Mouse (Mus musculus): ENCODE measurements at regions not wholly inside any gene's neighbourhood (a gene's known extent, or its start where the extent isn't known, plus 50 kb on each side); places are given as distances from the start of the nearest gene placed in this dataset.
A peak's percentile ranks its signal among the peaks of the same experiment; 100 is the strongest.

DNA sequence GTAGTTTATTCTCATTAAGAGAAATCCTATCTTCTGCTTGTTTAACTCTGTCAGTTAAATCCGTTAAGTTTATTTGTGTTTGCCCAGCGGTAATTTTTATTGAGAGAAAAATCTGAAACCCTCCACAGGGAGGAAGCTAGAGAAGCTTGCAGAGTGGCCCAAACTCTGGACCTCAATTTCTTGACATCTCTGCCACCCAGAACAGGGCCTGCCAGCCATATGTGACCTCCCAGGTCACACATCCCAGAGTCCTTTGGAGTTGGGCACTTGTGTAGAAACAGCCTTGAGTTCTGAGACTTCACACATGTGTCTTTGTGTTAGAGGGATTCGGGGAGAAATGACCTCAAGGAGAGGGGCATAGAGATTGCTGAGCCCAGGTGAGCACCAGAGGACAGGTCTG lies 109.0 kb upstream of the Zfp618 start:
- ATAC-seq (replicated peaks; ENCODE audit: insufficient number of reproducible peaks, low FRiP score, low TSS enrichment): no peak
- Histone ChIP-seq H3K36me3 (ENCODE audit: control insufficient read depth, insufficient read depth, low read length) (no peaks in the 10 kb centered on the region), H3K9ac (ENCODE audit: low read depth, low read length) (no peak overlapping the region), H3K4me3 (ENCODE audit: low read depth, low read length) (no peak overlapping the region), H3K4me1 (ENCODE audit: control insufficient read depth, insufficient read depth, low read length) (no peaks in the 10 kb centered on the region; the same call in 1 of the 2 replicates), H3K27me3 (ENCODE audit: control insufficient read depth, insufficient read depth, low read length) (no peaks in the 10 kb centered on the region), H3K4me2 (no peak overlapping the region), H3K9me3 (replicated peaks; ENCODE audit: control insufficient read depth, low read length) (no peaks in the 10 kb centered on the region; the same call in 1 of the 2 replicates), H3K27ac (ENCODE audit: low read depth, low read length) (no peak overlapping the region)
- 65% methylated on average over 3 of the region's 3 CpGs for WGBS (ENCODE audit: insufficient replicate concordance)

DNA sequence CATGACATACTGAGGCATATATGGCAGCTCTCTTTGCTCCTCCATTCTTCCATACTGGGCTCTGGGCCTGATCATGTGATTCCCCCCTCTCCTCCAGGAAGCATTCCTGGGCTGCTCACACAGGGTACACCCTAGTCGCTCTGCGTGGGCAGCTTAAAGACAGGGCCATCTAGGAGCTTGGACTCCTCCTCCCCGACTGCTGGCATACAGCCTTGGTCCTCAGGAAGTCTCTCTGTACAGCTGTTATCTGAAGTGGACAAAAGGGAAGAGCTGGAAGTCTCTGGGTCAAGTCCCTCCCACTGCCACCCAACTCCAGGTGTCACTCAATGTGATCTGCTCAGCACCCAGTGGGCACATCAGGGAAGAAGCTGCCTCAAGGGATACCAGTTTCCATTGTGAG lies 102.6 kb upstream of the Zfp618 start:
- Histone ChIP-seq H3K4me2 (no peak overlapping the region), H3K27ac (ENCODE audit: low read depth, low read length) (no peak overlapping the region), H3K27me3 (ENCODE audit: control insufficient read depth, insufficient read depth, low read length) (no peaks in the 10 kb centered on the region), H3K9me3 (replicated peaks; ENCODE audit: control insufficient read depth, low read length) (no peaks in the 10 kb centered on the region), H3K4me3 (ENCODE audit: low read depth, low read length) (no peak overlapping the region), H3K4me1 (ENCODE audit: control insufficient read depth, insufficient read depth, low read length) (no peaks in the 10 kb centered on the region), H3K9ac (ENCODE audit: low read depth, low read length) (no peak overlapping the region), H3K36me3 (ENCODE audit: control insufficient read depth, insufficient read depth, low read length) (no peaks in the 10 kb centered on the region)
- no peak for ATAC-seq (replicated peaks; ENCODE audit: insufficient number of reproducible peaks, low FRiP score, low TSS enrichment)
- 79% methylated on average over 3 of the region's 3 CpGs for WGBS (ENCODE audit: insufficient replicate concordance)

DNA sequence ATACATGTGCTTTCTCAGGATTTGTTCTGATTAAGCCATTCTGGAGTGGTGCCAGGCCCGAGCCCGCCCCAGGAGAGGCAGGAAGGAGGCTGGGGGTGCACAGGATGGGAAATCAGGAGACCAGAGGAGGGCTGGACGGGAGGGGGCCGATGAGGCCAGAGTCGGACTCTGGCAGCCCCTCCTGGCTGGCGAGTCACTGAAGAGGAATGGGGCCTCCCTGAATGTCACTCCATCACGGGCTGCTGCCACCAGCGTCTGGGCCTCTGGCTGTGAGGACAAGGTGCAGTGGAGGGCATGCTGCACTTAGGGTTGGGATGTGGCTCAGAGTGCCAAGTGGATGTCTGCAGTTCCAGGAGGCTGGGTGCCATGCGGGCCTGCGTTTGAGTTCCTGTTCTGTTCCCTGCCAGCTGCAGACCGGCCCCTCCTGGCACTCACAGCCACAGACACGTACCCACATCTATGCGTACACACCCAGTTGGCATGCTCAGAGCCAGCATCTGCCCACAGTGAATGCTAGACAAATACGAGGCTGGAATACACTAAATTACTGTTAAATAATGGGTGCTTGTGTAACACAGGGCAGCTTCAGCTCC lies 94.9 kb upstream of the Zfp618 start:
- H3K9ac ChIP-seq (ENCODE audit: low read depth, low read length): no peak overlapping the region
- WGBS (ENCODE audit: insufficient replicate concordance): 57% methylated on average over 14 of the region's 14 CpGs
- H3K9me3 ChIP-seq (replicated peaks; ENCODE audit: control insufficient read depth, low read length): no peaks in the 10 kb centered on the region
- H3K4me3 ChIP-seq (ENCODE audit: low read depth, low read length): no peak overlapping the region
- H3K4me2 ChIP-seq: no peak overlapping the region
- 0 out of 2 replicates have a peak, but pooled peaks have one; percentile 10 for ATAC-seq (replicated peaks; ENCODE audit: insufficient number of reproducible peaks, low FRiP score, low TSS enrichment)
- peaks cover 5% of the 10 kb centered on the region; the same call in 1 of the 2 replicates for H3K4me1 ChIP-seq (ENCODE audit: control insufficient read depth, insufficient read depth, low read length)
- H3K27ac ChIP-seq (ENCODE audit: low read depth, low read length): no peak overlapping the region
- no peaks in the 10 kb centered on the region for H3K27me3 ChIP-seq (ENCODE audit: control insufficient read depth, insufficient read depth, low read length)
- H3K36me3 ChIP-seq (ENCODE audit: control insufficient read depth, insufficient read depth, low read length): no peaks in the 10 kb centered on the region

DNA sequence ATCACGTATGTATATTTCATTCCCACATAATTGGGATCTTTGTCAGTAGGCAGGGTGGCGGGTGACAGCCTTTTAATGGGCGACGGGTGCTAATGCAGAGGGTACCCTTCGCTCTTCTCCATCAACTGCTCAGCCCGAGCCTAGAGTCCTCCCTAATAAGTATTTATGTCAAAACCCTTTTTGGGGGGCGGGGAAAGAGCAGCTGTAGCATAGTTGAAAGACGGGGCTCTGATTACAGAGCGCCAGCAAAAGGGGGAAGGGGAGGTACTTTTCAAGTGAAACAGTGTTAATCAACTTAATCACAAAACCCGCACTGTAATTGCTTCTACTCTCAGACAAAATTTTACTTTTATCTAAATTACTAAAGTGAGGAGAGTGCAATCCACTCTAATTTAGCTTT lies 92.8 kb upstream of the Zfp618 start:
- Histone ChIP-seq H3K27me3 (ENCODE audit: control insufficient read depth, insufficient read depth, low read length) (no peaks in the 10 kb centered on the region), H3K9me3 (replicated peaks; ENCODE audit: control insufficient read depth, low read length) (no peaks in the 10 kb centered on the region), H3K4me1 (ENCODE audit: control insufficient read depth, insufficient read depth, low read length) (peaks cover 5% of the 10 kb centered on the region; the same call in 1 of the 2 replicates), H3K36me3 (ENCODE audit: control insufficient read depth, insufficient read depth, low read length) (no peaks in the 10 kb centered on the region), H3K4me3 (ENCODE audit: low read depth, low read length) (no peak overlapping the region), H3K9ac (ENCODE audit: low read depth, low read length) (no peak overlapping the region), H3K27ac (ENCODE audit: low read depth, low read length) (no peak overlapping the region), H3K4me2 (no peak overlapping the region)
- no peak for ATAC-seq (replicated peaks; ENCODE audit: insufficient number of reproducible peaks, low FRiP score, low TSS enrichment)
- WGBS (ENCODE audit: insufficient replicate concordance): 79% methylated on average over 10 of the region's 10 CpGs

DNA sequence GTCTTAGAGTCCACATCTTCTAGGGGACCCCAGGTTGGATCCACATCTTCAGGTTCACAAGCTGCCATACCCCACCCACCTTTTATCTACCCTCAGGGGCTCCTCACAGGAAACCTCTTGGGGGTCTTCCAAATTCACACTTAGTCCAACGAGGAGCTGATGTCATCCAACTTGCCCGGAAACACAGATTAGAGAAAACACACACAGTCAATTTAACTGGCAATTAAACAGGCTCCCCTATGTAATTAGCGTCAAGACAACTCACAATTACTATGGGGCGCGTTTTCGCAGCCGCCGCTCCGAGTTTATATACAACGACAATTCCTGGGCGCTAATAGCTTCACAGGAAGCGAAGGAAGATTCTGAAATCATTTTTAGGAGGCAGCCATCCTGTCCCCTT lies 91.4 kb upstream of the Zfp618 start:
- Histone ChIP-seq H3K36me3 (ENCODE audit: control insufficient read depth, insufficient read depth, low read length) (no peaks in the 10 kb centered on the region), H3K27me3 (ENCODE audit: control insufficient read depth, insufficient read depth, low read length) (no peaks in the 10 kb centered on the region), H3K4me1 (ENCODE audit: control insufficient read depth, insufficient read depth, low read length) (peaks cover 5% of the 10 kb centered on the region; the same call in 1 of the 2 replicates), H3K27ac (ENCODE audit: low read depth, low read length) (no peak overlapping the region), H3K9me3 (replicated peaks; ENCODE audit: control insufficient read depth, low read length) (no peaks in the 10 kb centered on the region; the same call in 1 of the 2 replicates), H3K4me3 (ENCODE audit: low read depth, low read length) (no peak overlapping the region), H3K9ac (ENCODE audit: low read depth, low read length) (no peak overlapping the region), H3K4me2 (no peak overlapping the region)
- 74% methylated on average over 12 of the region's 12 CpGs for WGBS (ENCODE audit: insufficient replicate concordance)
- ATAC-seq (replicated peaks; ENCODE audit: insufficient number of reproducible peaks, low FRiP score, low TSS enrichment): no peak

DNA sequence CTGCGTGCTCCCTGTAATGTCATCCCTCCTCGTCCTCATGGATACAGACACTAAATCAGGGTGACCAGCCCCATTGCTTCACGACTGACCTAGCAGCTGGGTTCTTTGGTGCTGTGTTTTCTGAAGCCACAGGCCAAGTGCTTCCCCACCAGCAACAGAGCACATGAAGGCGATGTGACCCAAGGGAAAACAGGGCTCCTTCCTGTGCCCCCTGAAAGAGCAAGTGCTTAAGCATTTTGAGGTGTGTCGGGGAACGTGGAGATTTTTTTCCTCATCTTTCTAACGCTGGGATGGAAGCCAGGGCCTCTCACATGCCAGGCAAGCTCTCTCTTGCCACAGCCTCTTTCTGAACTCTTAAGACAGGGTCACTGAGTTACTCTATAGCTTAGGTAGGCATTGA lies 87.3 kb upstream of the Zfp618 start:
- no peak overlapping the region for H3K4me2 ChIP-seq
- no peak overlapping the region for H3K27ac ChIP-seq (ENCODE audit: low read depth, low read length)
- 79% methylated on average over 7 of the region's 7 CpGs for WGBS (ENCODE audit: insufficient replicate concordance)
- H3K4me1 ChIP-seq (ENCODE audit: control insufficient read depth, insufficient read depth, low read length): no peaks in the 10 kb centered on the region
- no peak for ATAC-seq (replicated peaks; ENCODE audit: insufficient number of reproducible peaks, low FRiP score, low TSS enrichment)
- no peaks in the 10 kb centered on the region; the same call in 1 of the 2 replicates for H3K9me3 ChIP-seq (replicated peaks; ENCODE audit: control insufficient read depth, low read length)
- H3K27me3 ChIP-seq (ENCODE audit: control insufficient read depth, insufficient read depth, low read length): no peaks in the 10 kb centered on the region
- no peak overlapping the region for H3K4me3 ChIP-seq (ENCODE audit: low read depth, low read length)
- no peaks in the 10 kb centered on the region for H3K36me3 ChIP-seq (ENCODE audit: control insufficient read depth, insufficient read depth, low read length)
- H3K9ac ChIP-seq (ENCODE audit: low read depth, low read length): no peak overlapping the region

DNA sequence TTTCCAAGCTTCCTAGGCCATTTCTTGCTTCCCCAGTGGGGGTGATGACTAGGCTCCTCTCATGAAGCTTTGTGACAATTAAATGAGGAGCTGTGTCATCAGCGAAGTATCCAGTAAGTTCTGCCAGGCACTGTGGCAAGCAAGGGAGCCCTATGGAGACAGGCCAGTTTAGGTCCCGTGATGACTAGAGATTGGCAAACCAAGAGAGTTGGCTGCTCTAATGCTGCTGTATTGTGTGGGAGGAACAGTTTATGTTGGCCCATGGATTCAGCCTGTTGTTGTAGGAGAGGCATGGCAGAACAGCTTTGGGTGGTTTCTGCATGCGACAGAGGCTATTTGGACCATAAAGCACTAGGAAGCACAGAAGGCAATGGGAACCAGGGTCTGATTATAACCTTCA lies 86.4 kb upstream of the Zfp618 start:
- no peaks in the 10 kb centered on the region; the same call in 1 of the 2 replicates for H3K9me3 ChIP-seq (replicated peaks; ENCODE audit: control insufficient read depth, low read length)
- ATAC-seq (replicated peaks; ENCODE audit: insufficient number of reproducible peaks, low FRiP score, low TSS enrichment): no peak
- WGBS (ENCODE audit: insufficient replicate concordance): 83% methylated on average over 3 of the region's 3 CpGs
- H3K36me3 ChIP-seq (ENCODE audit: control insufficient read depth, insufficient read depth, low read length): no peaks in the 10 kb centered on the region
- H3K4me1 ChIP-seq (ENCODE audit: control insufficient read depth, insufficient read depth, low read length): no peaks in the 10 kb centered on the region
- no peak overlapping the region for H3K4me3 ChIP-seq (ENCODE audit: low read depth, low read length)
- no peak overlapping the region for H3K27ac ChIP-seq (ENCODE audit: low read depth, low read length)
- H3K27me3 ChIP-seq (ENCODE audit: control insufficient read depth, insufficient read depth, low read length): no peaks in the 10 kb centered on the region
- H3K9ac ChIP-seq (ENCODE audit: low read depth, low read length): no peak overlapping the region
- H3K4me2 ChIP-seq: no peak overlapping the region

DNA sequence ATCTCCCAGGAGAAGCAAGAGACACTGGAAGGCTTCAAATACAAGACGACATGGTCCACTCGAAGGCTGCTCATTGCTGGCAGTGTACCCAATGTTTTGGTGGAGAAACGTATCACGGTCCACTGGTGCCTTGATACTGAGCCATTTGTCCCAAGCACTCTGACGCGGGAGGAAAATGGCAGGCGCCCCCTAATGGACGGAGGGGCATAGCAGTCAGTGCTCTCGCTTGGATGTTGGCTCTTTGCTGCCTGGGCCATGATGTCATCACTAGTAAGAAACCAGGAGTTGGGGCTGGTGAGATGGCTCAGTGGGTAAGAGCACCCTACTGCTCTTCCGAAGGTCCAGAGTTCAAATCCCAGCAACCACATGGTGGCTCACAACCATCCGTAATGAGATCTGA lies 83.5 kb upstream of the Zfp618 start:
- Histone ChIP-seq H3K9ac (ENCODE audit: low read depth, low read length) (no peak overlapping the region), H3K36me3 (ENCODE audit: control insufficient read depth, insufficient read depth, low read length) (no peaks in the 10 kb centered on the region), H3K4me3 (ENCODE audit: low read depth, low read length) (no peak overlapping the region), H3K4me2 (no peak overlapping the region), H3K27ac (ENCODE audit: low read depth, low read length) (no peak overlapping the region), H3K9me3 (replicated peaks; ENCODE audit: control insufficient read depth, low read length) (no peaks in the 10 kb centered on the region; the same call in 1 of the 2 replicates), H3K4me1 (ENCODE audit: control insufficient read depth, insufficient read depth, low read length) (no peaks in the 10 kb centered on the region), H3K27me3 (ENCODE audit: control insufficient read depth, insufficient read depth, low read length) (no peaks in the 10 kb centered on the region)
- no peak for ATAC-seq (replicated peaks; ENCODE audit: insufficient number of reproducible peaks, low FRiP score, low TSS enrichment)
- 72% methylated on average over 10 of the region's 11 CpGs for WGBS (ENCODE audit: insufficient replicate concordance)

DNA sequence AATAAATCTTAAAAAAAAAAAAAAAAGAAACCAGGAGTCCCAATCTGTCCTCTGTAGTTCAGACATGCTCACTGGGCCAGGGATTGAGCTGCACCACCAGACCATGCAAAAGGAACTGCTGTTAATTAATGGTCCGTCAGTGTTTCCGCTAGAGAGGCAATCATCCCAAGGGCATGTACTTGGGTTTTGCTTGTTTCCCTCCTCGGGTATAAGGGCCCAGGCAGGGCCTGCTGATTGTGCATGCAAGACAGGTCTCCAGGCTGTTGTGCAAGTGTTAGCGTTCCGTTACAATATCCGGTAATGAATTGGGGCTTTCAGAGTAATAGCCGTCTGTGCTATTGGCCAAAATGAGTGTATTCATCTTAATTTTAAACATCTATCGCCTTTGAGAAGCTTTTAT lies 83.1 kb upstream of the Zfp618 start:
- no peak for ATAC-seq (replicated peaks; ENCODE audit: insufficient number of reproducible peaks, low FRiP score, low TSS enrichment)

More for the DNA sequence above, 83.1 kb upstream of the Zfp618 start:
- H3K9ac ChIP-seq (ENCODE audit: low read depth, low read length): no peak overlapping the region
- no peak overlapping the region for H3K4me3 ChIP-seq (ENCODE audit: low read depth, low read length)
- no peaks in the 10 kb centered on the region for H3K4me1 ChIP-seq (ENCODE audit: control insufficient read depth, insufficient read depth, low read length)
- H3K27me3 ChIP-seq (ENCODE audit: control insufficient read depth, insufficient read depth, low read length): no peaks in the 10 kb centered on the region
- H3K36me3 ChIP-seq (ENCODE audit: control insufficient read depth, insufficient read depth, low read length): no peaks in the 10 kb centered on the region
- no peak overlapping the region for H3K4me2 ChIP-seq
- 83% methylated on average over 8 of the region's 8 CpGs for WGBS (ENCODE audit: insufficient replicate concordance)
- H3K9me3 ChIP-seq (replicated peaks; ENCODE audit: control insufficient read depth, low read length): no peaks in the 10 kb centered on the region; the same call in 1 of the 2 replicates
- no peak overlapping the region for H3K27ac ChIP-seq (ENCODE audit: low read depth, low read length)
